Mouse (Mus musculus) kidney, adult 2 months (tissue): Measurements from ENCODE around the gene Cd83.

ENCODE experiments used
- CTCF ChIP-seq: fragments of 200-500 bp; conservative IDR thresholded peaks from 2 replicates; pipeline ENCODE4 v1.5.1; 2011; ENCODE audit warnings: low read depth, mild to moderate bottlenecking, control low read depth, low read length, moderate library complexity, mixed read lengths; ENCODE audit not compliant: insufficient read depth, insufficient read length
- POLR2A ChIP-seq: fragments of 200-500 bp; IDR thresholded peaks from one replicate; pipeline ENCODE4 v1.6.1; 2011; ENCODE audit warnings: low read depth, low read length, control low read depth

GRCm38 (mm10) chr13:43847186-43847585 is 62.6 kb downstream of the Cd83 start:
- TF ChIP-seq CTCF (no peak), POLR2A (no peak)
